Mouse (Mus musculus) c-Kit-positive CD71-positive TER-119-positive erythroid progenitor cells, embryonic 14.5 days (primary cell): ENCODE data around the gene Rfesd.

ENCODE experiments used
- DNase-seq: peaks from one replicate; pipeline ENCODE4 v3.0.0-alpha.2; 2013; ENCODE audit warnings: low spot score

Gene Rfesd

GRCm38 (mm10) chr13:75976649-75977048, 41.9 kb downstream of the Rfesd start:
- no peak for DNase-seq

- DNase-seq: no peak
Measured at GRCm38 (mm10) chr13:75976218-75976617, 42.3 kb downstream of the Rfesd start.

- DNase-seq: no peak
Measured at GRCm38 (mm10) chr13:75975629-75976028, 42.9 kb downstream of the Rfesd start.

GRCm38 (mm10) chr13:75974481-75974880, 44.0 kb downstream of the Rfesd start:
- DNase-seq: no peak

GRCm38 (mm10) chr13:75966850-75967249, 51.7 kb downstream of the Rfesd start, which contains the start of gene Spata9:
TSS of gene Spata9 (plus strand) at chr13:75967150.
- no peak for DNase-seq

- DNase-seq: no peak
Measured at GRCm38 (mm10) chr13:75955357-75955992, 63.0 kb downstream of the Rfesd start.
